Mouse (Mus musculus): ENCODE measurements around the gene Hist1h2ag. TPM values are rescaled to one million over a fixed set of nuclear protein-coding genes. Genes with fewer than 3 reads are reported as not detected.
"Not testable (repeated sequence)": the region's sequence is repeated elsewhere in the genome, so short reads cannot be mapped to it uniquely, and the experiment has no call there.

Gene Hist1h2ag
- polyA plus RNA-seq, 1 experiment, result 41.5 TPM

- TF ChIP-seq GATA1 (IDR thresholded peaks at IDR 0.05; ENCODE audit: low read length), result no peak
Observed at GRCm38 (mm10) chr13:22041651-22042567, 835 bp downstream of the Hist1h2ag start.

GRCm38 (mm10) chr13:22041142-22041536 lies 1.6 kb downstream of the Hist1h2ag start, which contains the start of gene Hist1h4i:
Gene Hist1h4i, minus strand, starts transcription at chr13:22041362.
- TF ChIP-seq GATA1 (IDR thresholded peaks at IDR 0.05; ENCODE audit: low read length), result not testable (repeated sequence)

GRCm38 (mm10) chr13:22040464-22041141 lies 2.1 kb downstream of the Hist1h2ag start:
- TF ChIP-seq GATA1 (IDR thresholded peaks at IDR 0.05; ENCODE audit: low read length), result no peak

GRCm38 (mm10) chr13:22039951-22040463 lies 2.7 kb downstream of the Hist1h2ag start:
- TF ChIP-seq GATA1 (IDR thresholded peaks at IDR 0.05; ENCODE audit: low read length), result no peak

- TF ChIP-seq GATA1 (IDR thresholded peaks at IDR 0.05; ENCODE audit: low read length), result no peak
Observed at GRCm38 (mm10) chr13:22039364-22039763, 3.4 kb downstream of the Hist1h2ag start.

GRCm38 (mm10) chr13:22037415-22037814 lies 5.3 kb downstream of the Hist1h2ag start:
- TF ChIP-seq GATA1 (IDR thresholded peaks at IDR 0.05; ENCODE audit: low read length), result no peak

- TF ChIP-seq GATA1 (IDR thresholded peaks at IDR 0.05; ENCODE audit: low read length), result no peak
Observed at GRCm38 (mm10) chr13:22036986-22037385, 5.8 kb downstream of the Hist1h2ag start.

GRCm38 (mm10) chr13:22036149-22036956 lies 6.4 kb downstream of the Hist1h2ag start:
- no peak for TF ChIP-seq GATA1 (IDR thresholded peaks at IDR 0.05; ENCODE audit: low read length)

- not testable (repeated sequence) for TF ChIP-seq GATA1 (IDR thresholded peaks at IDR 0.05; ENCODE audit: low read length)
Observed at GRCm38 (mm10) chr13:22035267-22036148, 7.2 kb downstream of the Hist1h2ag start, which contains the start of the genes Hist1h2ah and Hist1h2bk. Gene Hist1h2ah, minus strand, starts transcription at chr13:22035568. Gene Hist1h2bk, plus strand, starts transcription at chr13:22035870.

- TF ChIP-seq GATA1 (IDR thresholded peaks at IDR 0.05; ENCODE audit: low read length), result no peak
Observed at GRCm38 (mm10) chr13:22034443-22035266, 8.1 kb downstream of the Hist1h2ag start.

- no peak for TF ChIP-seq GATA1 (IDR thresholded peaks at IDR 0.05; ENCODE audit: low read length)
Observed at GRCm38 (mm10) chr13:22033741-22034442, 8.9 kb downstream of the Hist1h2ag start.

- no peak for TF ChIP-seq GATA1 (IDR thresholded peaks at IDR 0.05; ENCODE audit: low read length)
Observed at GRCm38 (mm10) chr13:22030493-22030892, 12.3 kb downstream of the Hist1h2ag start.

- TF ChIP-seq GATA1 (IDR thresholded peaks at IDR 0.05; ENCODE audit: low read length), result no peak
Observed at GRCm38 (mm10) chr13:22029928-22030327, 12.8 kb downstream of the Hist1h2ag start.
